Mouse (Mus musculus) retina, postnatal 7 days (tissue): ENCODE measurements at regions not wholly inside any gene's neighbourhood (a gene's known extent, or its start where the extent isn't known, plus 50 kb on each side); places are given as distances from the start of the nearest gene placed in this dataset.

Experiments used
- DNase-seq: peaks from one replicate; pipeline ENCODE4 v3.0.0-alpha.2; 2012; ENCODE audit warnings: low read depth, low spot score

DNA sequence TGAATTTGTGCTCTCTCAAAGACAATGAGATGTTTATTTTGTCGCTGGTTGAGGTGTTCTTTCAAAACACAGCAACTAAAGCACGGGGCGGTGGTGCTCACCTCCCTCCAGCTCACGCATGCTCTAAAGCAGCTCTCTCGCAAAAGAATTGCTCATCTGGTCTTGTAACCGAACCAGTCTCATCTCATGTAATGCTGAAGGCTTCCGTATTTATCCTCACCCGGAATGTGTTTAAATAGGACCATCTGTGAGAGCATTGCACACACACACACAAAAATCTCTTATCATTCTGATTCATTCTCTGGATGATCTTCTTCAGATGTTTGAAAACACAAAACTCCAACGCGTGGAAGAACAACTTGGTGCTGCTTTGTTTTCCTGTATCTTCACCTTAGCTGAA lies 138.4 kb downstream of the Irs2 start:
- DNase-seq, result no peak

DNA sequence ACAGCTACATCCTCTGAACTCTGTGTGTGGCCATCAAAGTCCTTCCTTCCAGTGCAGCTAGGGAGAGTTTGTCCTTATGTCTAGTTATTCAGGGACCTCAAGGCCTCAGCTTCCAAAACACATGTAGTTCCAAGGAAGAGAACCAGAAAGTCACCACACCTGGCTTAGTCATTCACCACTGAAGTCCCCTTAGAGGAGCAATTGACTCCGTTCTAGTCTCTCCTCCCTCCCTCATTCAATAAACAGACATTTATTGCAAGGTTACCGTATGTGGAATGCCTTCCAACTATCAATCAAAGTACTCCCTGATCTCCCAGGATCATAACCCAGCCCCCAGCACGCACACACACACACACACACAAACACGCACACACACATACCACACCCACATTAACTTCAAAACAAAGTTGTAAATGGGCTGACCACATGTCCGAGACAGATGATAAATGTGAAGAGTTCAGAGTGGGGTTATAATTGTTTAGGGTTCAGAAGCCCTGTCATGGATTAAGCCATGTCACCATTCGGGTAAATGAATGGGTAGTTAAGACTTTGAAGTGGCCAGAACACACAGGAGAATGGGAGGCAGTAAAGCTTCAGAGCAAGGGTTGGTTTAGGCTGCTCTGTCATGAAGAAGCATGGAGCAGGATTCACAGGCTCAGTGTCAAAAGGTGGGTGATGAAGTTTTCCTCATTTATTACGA lies 141.4 kb downstream of the Irs2 start:
- DNase-seq, result no peak

DNA sequence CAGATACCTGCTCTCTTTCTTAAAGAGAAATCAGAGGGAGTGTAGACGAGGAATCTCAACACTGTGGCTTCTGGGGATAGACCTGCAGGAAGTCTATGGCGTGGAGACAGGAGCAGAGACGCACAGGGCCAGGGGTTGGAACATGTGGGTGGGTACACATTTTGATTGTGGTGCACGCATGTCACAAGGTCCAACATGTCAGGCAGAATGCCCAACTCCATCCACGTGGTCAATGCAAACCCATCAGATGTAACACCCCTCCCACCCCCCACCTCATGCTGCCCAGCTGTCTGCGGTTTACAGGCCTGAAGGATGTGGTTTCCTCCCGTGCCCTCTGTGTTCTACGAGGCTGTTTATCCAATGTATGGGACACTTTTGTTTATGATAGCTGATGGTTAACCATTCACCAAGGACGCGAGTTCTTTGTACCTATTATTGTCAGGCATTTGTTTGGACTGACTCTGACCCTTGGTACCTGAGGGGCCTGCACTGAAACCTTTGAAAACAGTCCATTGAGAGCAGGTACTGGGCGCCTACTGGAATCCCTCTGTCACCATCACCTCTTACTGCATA lies 142.2 kb downstream of the Irs2 start:
- DNase-seq, result no peak

GRCm38 (mm10) chr8:10865415-10865821 lies 142.8 kb downstream of the Irs2 start:
- no peak for DNase-seq

GRCm38 (mm10) chr8:10862442-10862841 lies 145.8 kb downstream of the Irs2 start:
- DNase-seq, result no peak

- DNase-seq, result no peak
Measured at GRCm38 (mm10) chr8:10860810-10861209, 147.4 kb downstream of the Irs2 start.

DNA sequence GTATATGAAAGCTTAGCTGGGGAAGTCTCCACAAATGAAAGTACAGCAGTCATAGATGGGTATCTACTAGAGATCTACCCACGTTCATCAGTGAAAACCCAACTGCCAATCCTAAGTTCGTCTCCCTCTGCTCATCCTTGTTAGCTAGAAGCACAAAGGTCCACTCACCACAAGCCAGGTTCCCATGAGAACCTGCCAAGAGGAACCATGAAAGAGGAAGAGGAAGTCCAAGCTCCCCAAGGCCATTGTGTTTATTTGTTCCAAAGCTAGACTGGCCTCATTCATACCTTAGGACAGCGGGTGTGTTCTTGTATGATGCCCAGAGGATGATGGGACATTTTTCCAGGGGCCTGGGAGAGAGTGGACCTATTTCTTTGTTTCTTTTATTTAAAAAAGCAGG lies 150.4 kb downstream of the Irs2 start:
- no peak for DNase-seq

GRCm38 (mm10) chr8:10856996-10857720 lies 151.1 kb downstream of the Irs2 start:
- DNase-seq, result no peak

- DNase-seq, result no peak
Measured at GRCm38 (mm10) chr8:10855696-10856095, 152.6 kb downstream of the Irs2 start.

- DNase-seq, result no peak
Measured at GRCm38 (mm10) chr8:10855131-10855530, 153.1 kb downstream of the Irs2 start.

DNA sequence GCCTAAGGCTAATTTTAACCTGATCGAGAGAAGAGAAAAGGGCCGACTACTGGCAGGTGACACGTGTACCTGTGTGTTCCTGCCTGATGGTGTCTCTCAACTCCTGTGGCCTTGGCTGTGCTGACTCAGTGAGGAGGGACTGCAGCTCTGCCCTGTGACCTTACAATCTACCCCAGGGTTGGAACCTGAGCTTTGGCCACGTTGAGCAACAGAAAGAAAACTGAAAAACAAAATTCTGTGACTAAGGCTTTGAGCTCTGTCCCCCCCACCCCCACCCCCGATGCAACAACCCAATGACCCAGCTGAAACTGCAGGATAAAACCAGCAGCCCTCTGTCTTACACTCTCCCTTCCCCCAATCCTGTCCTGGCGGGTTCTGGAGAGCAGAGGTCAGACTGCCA lies 153.7 kb downstream of the Irs2 start:
- no peak for DNase-seq

DNA sequence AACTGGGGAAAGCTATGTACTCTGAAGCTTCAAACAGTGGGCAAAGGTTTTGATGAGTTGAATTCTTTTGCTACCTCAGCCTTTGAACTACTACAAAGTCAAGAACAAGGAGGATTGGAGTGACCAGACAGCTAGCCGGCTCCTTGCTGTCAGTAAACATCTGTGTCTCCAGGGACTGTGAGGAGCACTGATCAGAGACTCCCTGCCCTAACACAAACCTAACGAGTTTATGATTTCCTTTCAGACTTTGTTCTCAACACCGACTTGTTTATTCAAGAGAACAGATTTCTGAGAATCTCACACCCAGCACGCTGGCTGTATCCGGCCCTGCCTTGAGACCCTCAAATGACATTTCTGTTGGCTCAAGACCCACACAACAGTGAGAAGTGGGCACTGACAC lies 154.4 kb downstream of the Irs2 start:
- DNase-seq, result no peak

DNA sequence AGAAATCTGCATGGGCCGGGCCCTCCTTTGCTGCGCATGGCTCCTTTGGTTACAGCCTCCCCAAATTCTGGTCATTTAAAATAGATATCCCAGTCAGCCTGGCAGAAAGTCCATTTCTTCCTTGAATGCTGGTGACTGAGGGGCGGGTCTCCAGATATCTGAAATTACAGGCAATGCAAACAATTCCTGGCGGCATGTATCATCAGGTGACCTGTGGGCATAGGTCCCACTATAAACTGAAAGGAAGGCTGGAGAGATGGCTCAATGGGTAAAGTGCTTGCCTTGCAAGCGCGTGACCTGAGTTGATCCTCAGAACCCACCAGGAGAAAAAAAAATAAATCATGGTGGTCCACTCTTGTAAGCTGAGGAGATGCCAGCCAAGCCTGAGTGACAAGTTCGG lies 158.3 kb downstream of the Irs2 start:
- no peak for DNase-seq

- no peak for DNase-seq
Measured at GRCm38 (mm10) chr8:10845607-10846006, 162.7 kb downstream of the Irs2 start.

- DNase-seq, result no peak
Measured at GRCm38 (mm10) chr8:10840853-10841531, 167.3 kb downstream of the Irs2 start.

DNA sequence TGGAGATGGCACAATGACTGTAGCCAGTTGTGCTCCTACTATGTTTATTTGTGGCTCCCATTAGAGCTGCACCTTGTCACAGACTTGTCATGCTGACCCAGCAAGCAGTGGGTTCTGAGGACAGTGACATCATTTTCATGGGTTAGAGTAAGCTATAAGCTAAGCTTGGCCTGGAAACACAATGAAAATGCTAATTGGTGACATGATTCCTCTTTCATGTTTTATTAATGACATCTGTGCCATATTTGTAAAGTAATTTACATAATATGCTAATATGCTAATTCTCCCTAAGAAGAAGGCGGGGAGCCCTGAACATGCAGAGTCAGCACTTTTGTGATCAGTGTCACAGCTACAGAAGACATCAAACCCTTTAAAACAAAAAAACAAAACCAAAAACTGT lies 168.2 kb downstream of the Irs2 start:
- no peak for DNase-seq

- DNase-seq, result no peak
Measured at GRCm38 (mm10) chr8:10835054-10835453, 173.2 kb downstream of the Irs2 start.

DNA sequence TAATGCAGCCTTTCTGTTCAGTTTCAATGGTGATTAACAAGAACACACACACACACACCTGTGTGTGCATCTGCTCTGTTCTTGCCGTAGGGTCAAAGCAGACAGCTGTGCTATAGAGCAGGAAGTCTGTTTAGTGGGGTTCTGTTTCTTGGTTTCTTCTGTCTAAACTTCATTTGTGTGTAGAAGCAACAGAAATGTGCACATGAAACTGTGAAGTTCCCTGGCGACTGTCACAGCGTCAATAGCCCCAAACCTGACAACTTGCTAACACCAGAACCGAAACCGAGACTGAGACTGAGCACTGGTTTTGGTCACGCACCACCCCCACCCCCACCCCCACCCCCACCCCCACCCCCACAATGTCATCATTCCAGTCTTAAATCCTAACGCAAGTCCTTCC lies 176.4 kb downstream of the Irs2 start:
- no peak for DNase-seq

DNA sequence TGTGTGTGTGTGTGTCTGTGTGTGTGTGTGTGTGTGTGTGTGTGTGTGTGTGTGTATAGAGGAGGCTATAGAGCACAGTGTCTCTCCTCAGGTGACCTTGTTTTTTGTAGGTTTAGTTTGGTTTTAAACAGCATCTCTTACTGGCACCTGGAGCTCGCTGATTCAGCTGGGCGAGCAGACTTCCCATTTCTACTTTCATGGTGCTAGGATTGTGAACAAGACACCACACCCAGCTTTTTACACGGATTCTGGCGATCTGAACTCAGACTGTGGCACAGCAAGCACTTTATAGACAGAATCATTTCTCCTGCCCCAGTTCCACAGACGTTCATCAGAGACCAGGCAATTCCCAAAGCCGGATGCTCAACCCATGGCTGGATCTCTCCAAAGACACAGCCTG lies 177.0 kb downstream of the Irs2 start:
- DNase-seq, result no peak

GRCm38 (mm10) chr8:10830835-10831234 lies 177.4 kb downstream of the Irs2 start:
- DNase-seq, result no peak

GRCm38 (mm10) chr8:10828580-10828979 lies 179.7 kb downstream of the Irs2 start:
- no peak for DNase-seq

DNA sequence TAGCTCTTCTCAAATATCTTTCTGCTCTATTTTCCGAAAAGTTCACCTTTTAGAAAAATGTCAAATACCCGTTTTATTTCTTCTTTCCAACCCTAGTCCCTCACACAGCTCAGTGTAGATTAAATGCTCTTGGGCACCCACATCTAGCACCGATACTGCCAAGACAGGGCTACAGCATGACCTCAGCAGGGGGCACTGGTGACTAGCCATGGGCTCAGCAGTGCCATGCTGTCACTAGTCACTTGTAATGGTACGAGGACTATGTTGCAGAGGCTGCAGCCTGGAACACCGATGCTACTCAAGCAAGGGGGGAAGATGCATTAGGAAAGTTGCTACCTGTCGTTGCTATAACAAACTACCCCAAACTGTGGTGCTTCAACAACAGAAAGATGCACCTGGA lies 180.7 kb downstream of the Irs2 start:
- DNase-seq, result no peak

- DNase-seq, result no peak
Measured at GRCm38 (mm10) chr8:10825981-10826380, 182.3 kb downstream of the Irs2 start.
